Mouse (Mus musculus): ENCODE measurements around the gene Ankrd42.

The Ankrd42 gene

DNA sequence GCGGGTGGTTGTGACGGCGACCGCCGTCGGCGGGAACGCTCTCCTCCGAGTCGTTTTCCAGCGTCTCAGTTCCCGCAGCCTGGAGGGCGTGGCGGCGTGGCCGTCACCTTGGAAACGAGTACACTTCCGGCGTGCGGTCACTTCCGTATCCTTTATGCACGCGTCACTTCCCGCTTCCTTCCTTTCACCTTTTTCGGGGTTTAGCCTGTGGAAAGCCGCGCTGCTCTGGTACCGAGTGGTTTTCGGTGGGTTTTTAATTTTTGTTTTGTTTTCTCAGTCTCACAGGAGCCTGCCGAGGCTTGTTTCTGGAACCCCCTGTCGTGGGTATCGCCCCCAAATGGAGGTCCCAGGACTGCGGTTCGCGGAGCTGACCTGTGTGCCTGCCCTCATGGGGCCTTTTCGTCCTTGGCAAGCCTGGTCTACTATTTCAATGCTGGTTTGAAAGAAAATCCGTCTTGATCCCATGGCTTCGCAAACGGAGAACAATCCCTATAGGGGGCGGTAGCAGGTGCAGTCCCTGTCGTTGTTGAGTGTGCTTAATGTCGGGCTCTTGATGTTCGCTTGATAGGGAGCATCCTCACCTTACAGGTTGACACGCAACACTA lies at the start of gene Ankrd42:
TSS of gene Ankrd42 (minus strand) at position 122 of the 605 bp plus-strand sequence.
- in situ Hi-C loops (cut with MboI; ENCODE audit: unreplicated experiment in 2 of 2): loop anchor here (5.0 to 10.0 kb wide), 3 partner anchors 108 to 532 kb away; partner anchors contain the start of genes Ddias (in 2 of the 2), Prcp (in 2 of the 2) and Rab30 (in 1 of the 2)

DNA sequence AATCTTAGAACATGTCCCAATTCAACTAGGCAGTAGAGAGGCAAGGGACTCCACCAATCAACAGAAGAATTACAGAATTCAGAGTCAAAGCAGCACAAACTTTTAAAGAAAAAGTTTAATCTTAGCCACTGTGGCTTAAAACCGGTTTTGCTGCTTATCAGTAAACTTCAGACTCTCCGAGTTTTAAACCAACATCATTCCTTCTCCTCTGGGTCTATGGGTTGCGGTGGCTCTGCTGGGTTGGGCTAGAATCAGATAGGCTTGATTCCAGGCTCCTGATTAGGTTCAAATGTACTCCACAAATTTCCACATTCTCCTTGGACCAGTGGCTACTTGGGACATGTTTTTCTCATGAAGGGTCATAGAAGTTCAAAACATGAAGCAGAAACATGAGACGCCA lies 40.4 kb upstream of the Ankrd42 start:
- in situ Hi-C loops (cut with MboI; ENCODE audit: unreplicated experiment in 2 of 2): no loop called here

DNA sequence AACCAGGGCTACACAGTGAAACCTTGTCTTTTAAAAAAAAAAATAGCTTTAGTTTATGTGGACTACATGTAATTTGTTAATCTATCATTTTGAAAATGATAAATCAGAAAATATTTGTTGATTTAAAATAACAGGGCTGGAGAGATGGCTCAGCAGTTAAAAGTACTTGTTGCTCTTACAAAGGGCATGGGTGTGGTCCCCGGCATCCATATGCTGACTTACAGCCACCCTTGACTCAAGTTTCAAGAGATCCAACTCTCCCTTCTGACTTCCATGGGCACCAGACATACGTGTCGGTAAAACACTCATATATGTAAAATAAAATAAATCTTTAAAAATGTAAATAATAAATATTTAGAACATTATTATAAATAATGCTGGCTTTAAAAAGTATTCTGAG lies 38.2 kb upstream of the Ankrd42 start:
- in situ Hi-C loops (cut with MboI; ENCODE audit: unreplicated experiment in 2 of 2): no loop called here

GRCm38 (mm10) chr7:92669507-92670471 lies 32.8 kb upstream of the Ankrd42 start, which contains the start of gene Pcf11:
Gene Pcf11, minus strand, starts transcription at chr7:92669934.
- in situ Hi-C loops (cut with MboI; ENCODE audit: unreplicated experiment in 2 of 2): loop anchor here in 1 of 2 experiments (25.0 kb wide), 1 partner anchor 232 kb away; no protein-coding TSS in a partner anchor

- in situ Hi-C loops (cut with MboI; ENCODE audit: unreplicated experiment in 2 of 2): loop anchor here in 1 of 2 experiments (25.0 kb wide), 1 partner anchor 232 kb away; no protein-coding TSS in a partner anchor
Measured at GRCm38 (mm10) chr7:92668791-92669506, 32.0 kb upstream of the Ankrd42 start.

DNA sequence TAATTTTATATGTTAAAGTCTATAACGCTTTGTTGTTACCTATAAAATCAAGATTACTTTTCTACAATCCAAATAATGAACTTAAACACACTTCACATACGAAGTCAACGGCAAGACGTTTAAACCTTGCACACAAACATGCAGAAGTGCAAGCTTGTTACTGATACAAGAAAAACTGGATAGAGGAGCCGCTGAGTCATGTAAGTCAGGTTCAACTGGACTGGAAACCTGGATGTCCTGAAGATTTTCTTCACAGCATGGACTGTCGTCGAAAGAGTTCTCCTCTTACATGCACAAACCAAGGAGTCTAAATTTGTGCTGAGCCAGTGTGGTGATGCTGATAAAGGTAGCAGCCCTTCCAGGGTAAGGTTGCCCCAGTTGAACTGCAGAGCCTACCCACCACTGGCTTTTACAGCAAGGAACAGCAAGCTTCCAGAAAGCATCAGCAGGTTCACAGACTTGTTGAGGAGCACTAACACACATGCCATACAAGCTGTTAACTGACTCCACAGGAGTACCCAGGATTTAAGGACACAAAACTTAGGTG lies 29.4 kb upstream of the Ankrd42 start:
- in situ Hi-C loops (cut with MboI; ENCODE audit: unreplicated experiment in 2 of 2): loop anchor here in 1 of 2 experiments (25.0 kb wide), 1 partner anchor 229 kb away; no protein-coding TSS in a partner anchor

DNA sequence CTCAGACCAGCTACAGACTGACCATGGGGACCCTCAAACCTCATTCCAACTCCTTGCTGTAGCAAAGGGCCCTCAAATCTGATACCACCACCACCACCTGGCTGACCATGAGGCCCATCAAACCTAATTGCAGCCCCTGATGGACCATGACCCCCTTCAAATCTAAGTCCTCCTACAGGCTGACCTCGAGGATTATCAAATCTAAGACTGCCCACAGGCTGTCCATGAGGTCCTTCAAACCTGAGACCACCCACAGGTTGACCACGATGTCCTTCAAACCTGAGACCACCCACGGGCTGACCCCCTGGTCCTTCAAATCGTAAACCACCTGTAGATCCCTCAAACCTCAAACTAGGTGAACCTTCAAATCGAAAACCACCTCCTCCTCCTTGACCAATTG lies 21.1 kb upstream of the Ankrd42 start:
- in situ Hi-C loops (cut with MboI; ENCODE audit: unreplicated experiment in 2 of 2): loop anchor here in 1 of 2 experiments (25.0 kb wide), 1 partner anchor 221 kb away; no protein-coding TSS in a partner anchor

GRCm38 (mm10) chr7:92656386-92656785 lies 19.4 kb upstream of the Ankrd42 start:
- in situ Hi-C loops (cut with MboI; ENCODE audit: unreplicated experiment in 2 of 2): loop anchor here in 1 of 2 experiments (25.0 kb wide), 1 partner anchor 219 kb away; no protein-coding TSS in a partner anchor

GRCm38 (mm10) chr7:92653329-92653728 lies 16.4 kb upstream of the Ankrd42 start:
- in situ Hi-C loops (cut with MboI; ENCODE audit: unreplicated experiment in 2 of 2): loop anchor here in 1 of 2 experiments (25.0 kb wide), 1 partner anchor 216 kb away; no protein-coding TSS in a partner anchor

GRCm38 (mm10) chr7:92647790-92648189 lies 10.8 kb upstream of the Ankrd42 start:
- in situ Hi-C loops (cut with MboI; ENCODE audit: unreplicated experiment in 2 of 2): loop anchor here in 1 of 2 experiments (10.0 kb wide), 1 partner anchor 87 kb away; no protein-coding TSS in a partner anchor

DNA sequence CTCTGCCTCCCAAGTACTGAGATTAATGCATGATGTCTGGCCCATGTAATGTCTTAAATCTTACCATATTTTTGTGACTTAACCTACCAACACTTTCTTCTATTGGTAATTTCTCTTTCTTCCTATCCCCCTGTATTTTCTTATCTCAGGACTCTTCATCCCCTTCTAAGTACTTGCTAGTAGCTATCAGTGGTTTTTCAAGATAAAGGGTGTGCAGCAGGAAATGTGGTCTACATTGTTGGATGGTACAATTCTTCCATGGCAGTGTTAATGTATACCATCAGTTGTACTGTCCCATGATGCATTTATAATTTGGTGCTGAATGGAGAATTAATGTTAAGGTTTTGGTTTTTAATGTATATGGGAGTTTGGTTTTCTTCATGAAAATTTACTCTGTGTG lies 5.4 kb upstream of the Ankrd42 start:
- in situ Hi-C loops (cut with MboI; ENCODE audit: unreplicated experiment in 2 of 2): loop anchor here in 1 of 2 experiments (10.0 kb wide), 1 partner anchor 92 kb away; no protein-coding TSS in a partner anchor

DNA sequence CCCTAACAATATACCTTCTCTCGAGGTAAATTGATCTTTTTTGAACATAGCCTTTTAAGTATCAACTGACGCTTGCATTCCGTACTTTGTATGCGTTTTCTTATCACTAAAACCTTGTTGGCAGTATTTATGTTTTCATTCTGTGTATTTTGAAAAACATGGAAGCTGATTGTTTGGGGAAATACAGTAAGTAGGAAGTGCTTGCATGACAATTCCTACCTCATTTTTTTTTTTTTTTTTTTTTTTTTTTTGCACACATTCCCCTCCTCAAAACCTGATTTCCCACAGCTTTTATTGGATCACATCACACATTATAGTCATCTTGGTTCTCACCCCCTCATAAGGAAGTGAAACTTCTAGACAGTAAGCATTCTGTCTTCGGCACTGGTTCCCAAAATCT lies 1.1 kb upstream of the Ankrd42 start:
- in situ Hi-C loops (cut with MboI; ENCODE audit: unreplicated experiment in 2 of 2): loop anchor here (5.0 to 10.0 kb wide), 3 partner anchors 107 to 533 kb away; partner anchors contain the start of genes Ddias (in 2 of the 2), Prcp (in 2 of the 2) and Rab30 (in 1 of the 2)

GRCm38 (mm10) chr7:92636295-92637011 lies 489 bp downstream of the Ankrd42 start:
- in situ Hi-C loops (cut with MboI; ENCODE audit: unreplicated experiment in 2 of 2): loop anchor here (5.0 to 10.0 kb wide), 3 partner anchors 108 to 532 kb away; partner anchors contain the start of genes Ddias (in 2 of the 2), Prcp (in 2 of the 2) and Rab30 (in 1 of the 2)

DNA sequence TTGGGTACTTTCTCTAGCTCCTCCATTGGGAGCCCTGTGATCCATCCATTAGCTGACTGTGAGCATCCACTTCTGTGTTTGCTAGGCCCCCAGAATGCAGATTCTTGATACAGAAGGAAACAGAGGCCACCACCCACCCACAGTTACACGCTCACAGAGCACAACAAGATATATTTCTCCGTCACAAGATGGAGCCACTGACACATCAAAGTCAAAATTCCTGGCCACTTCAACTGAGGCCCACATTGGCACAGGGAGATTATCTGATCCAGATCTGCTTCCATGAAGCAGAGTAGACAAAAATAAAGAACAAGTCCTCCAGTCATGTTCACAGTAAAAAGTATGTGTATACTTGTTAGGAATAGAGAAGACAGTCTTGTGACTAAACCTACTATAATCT lies 6.8 kb downstream of the Ankrd42 start:
- in situ Hi-C loops (cut with MboI; ENCODE audit: unreplicated experiment in 2 of 2): loop anchor here in 1 of 2 experiments (10.0 kb wide), 2 partner anchors 115 to 525 kb away; partner anchors contain the start of gene Rab30

- in situ Hi-C loops (cut with MboI; ENCODE audit: unreplicated experiment in 2 of 2): loop anchor here (5.0 to 10.0 kb wide), 3 partner anchors 328 to 527 kb away; no protein-coding TSS in a partner anchor
Measured at GRCm38 (mm10) chr7:92624488-92624887, 12.5 kb downstream of the Ankrd42 start.

DNA sequence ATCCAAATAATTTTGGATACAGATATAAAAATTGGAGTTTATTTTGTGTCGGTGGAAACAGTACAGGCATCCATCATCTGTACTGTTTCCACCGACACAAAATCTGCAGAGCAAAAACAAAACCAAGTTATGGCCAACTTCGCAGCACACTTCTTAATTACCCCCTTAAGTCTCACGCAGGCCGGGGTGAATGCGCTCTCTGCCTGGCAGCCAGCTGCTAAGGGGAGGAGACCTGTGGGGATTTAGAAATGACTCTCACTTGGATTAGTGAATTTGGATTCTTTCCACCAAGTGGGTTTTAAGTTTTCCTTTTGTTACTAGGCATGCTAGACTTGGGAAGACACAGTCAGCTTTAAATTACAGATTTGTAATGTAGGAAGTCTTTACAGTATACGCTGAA lies 26.1 kb downstream of the Ankrd42 start:
- in situ Hi-C loops (cut with MboI; ENCODE audit: unreplicated experiment in 2 of 2): no loop called here

GRCm38 (mm10) chr7:92604961-92605360 lies 32.0 kb downstream of the Ankrd42 start:
- in situ Hi-C loops (cut with MboI; ENCODE audit: unreplicated experiment in 2 of 2): no loop called here

DNA sequence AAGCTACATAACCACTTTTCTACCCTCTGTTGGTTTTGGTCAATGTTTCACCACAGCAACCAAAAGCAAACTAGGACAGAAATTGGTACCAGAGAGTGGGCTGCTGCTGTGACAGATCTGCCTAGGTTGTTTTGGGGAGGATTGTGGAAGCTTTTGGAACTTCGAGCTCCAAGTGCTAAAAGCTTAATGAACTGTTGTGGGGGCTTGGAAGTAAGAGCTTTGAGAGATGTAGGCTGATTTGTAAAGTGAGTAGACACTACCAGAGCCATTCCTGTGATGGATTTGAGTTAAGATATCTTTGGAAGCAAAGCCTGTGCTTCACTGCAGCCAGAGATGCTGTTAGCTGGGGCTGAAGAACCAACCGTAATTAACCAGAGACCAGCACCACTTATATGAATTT lies 46.1 kb downstream of the Ankrd42 start:
- in situ Hi-C loops (cut with MboI; ENCODE audit: unreplicated experiment in 2 of 2): no loop called here

GRCm38 (mm10) chr7:92589986-92590385 lies 47.0 kb downstream of the Ankrd42 start:
- in situ Hi-C loops (cut with MboI; ENCODE audit: unreplicated experiment in 2 of 2): no loop called here
